Mouse (Mus musculus): Measurements from ENCODE around the gene Bcl7c. TPM values are rescaled to one million over a fixed set of nuclear protein-coding genes. Genes with fewer than 3 reads are reported as not detected.
A peak's percentile ranks its signal among the peaks of the same experiment; 100 is the strongest.

The Bcl7c gene
- polyA plus RNA-seq, 1 experiment, result 94.7 TPM

- H3K4me2 ChIP-seq (ENCODE audit: low read depth), result peak overlapping the region; percentile 19
- no peak overlapping the region for H3ac ChIP-seq (ENCODE audit: control insufficient read depth, insufficient read length)
- TF ChIP-seq MAX (IDR thresholded peaks at IDR 0.05; ENCODE audit: low read depth), result no peak
- TF ChIP-seq TCF12 (IDR thresholded peaks at IDR 0.05; ENCODE audit: insufficient read depth, poor library complexity, severe bottlenecking), result no peak
- no peak for TF ChIP-seq MYOD1 (IDR thresholded peaks at IDR 0.05; ENCODE audit: control insufficient read depth in 1 of 3, insufficient read length in 2 of 3, low read depth in 2 of 3)
- no peak for TF ChIP-seq MYOG (IDR thresholded peaks at IDR 0.05; ENCODE audit: control insufficient read depth in 1 of 3, insufficient read depth in 1 of 3, insufficient read length in 2 of 3, low read depth in 2 of 3)
- no peak for TF ChIP-seq E2F4 (IDR thresholded peaks at IDR 0.05; ENCODE audit: insufficient read depth)
- TF ChIP-seq POLR2AphosphoS2 (IDR thresholded peaks at IDR 0.05; ENCODE audit: insufficient read length, low read depth), result no peak
- TF ChIP-seq CEBPB (IDR thresholded peaks at IDR 0.05; ENCODE audit: insufficient read depth, poor library complexity, severe bottlenecking), result no peak
- TF ChIP-seq TCF3 (IDR thresholded peaks at IDR 0.05; ENCODE audit: insufficient read length, low read depth), result no peak
- TF ChIP-seq USF1 (IDR thresholded peaks at IDR 0.05; ENCODE audit: low read depth), result no peak
- TF ChIP-seq REST (IDR thresholded peaks at IDR 0.05; ENCODE audit: insufficient read depth, insufficient read length), result no peak
- TF ChIP-seq SRF (IDR thresholded peaks at IDR 0.05; ENCODE audit: control insufficient read depth, insufficient read length, low read depth), result no peak
- no peak for TF ChIP-seq POLR2A (IDR thresholded peaks at IDR 0.05; ENCODE audit: insufficient read length, low read depth)
These were observed 19.8 kb downstream of the Bcl7c start for GRCm38 (mm10) chr7:127688935-127689334.

GRCm38 (mm10) chr7:127686740-127687449, 21.8 kb downstream of the Bcl7c start:
- Histone ChIP-seq H3K36me3 (ENCODE audit: control insufficient read depth, insufficient read depth) (no peaks in the 10 kb centered on the region), H3K4me2 (ENCODE audit: low read depth) (no peak overlapping the region), H3K27me3 (ENCODE audit: control insufficient read depth, insufficient read depth, insufficient read length) (no peaks in the 10 kb centered on the region), H3K4me3 (no peak overlapping the region), H3K79me2 (ENCODE audit: control insufficient read depth, insufficient read depth) (no peaks in the 10 kb centered on the region), H3ac (ENCODE audit: control insufficient read depth, insufficient read length) (no peak overlapping the region)
- no peak for TF ChIP-seq TCF12 (IDR thresholded peaks at IDR 0.05; ENCODE audit: insufficient read depth, poor library complexity, severe bottlenecking)
- peak in 1 of 3 experiments; percentile 2 for TF ChIP-seq MYOD1 (IDR thresholded peaks at IDR 0.05; ENCODE audit: control insufficient read depth in 1 of 3, insufficient read length in 2 of 3, low read depth in 2 of 3)

More at GRCm38 (mm10) chr7:127688935-127689334, 19.8 kb downstream of the Bcl7c start:
- Histone ChIP-seq H3K79me2 (ENCODE audit: control insufficient read depth, insufficient read depth) (no peaks in the 10 kb centered on the region), H3K4me3 (no peak overlapping the region), H3K27me3 (ENCODE audit: control insufficient read depth, insufficient read depth, insufficient read length) (no peaks in the 10 kb centered on the region), H3K36me3 (ENCODE audit: control insufficient read depth, insufficient read depth) (no peaks in the 10 kb centered on the region)

- Histone ChIP-seq H3K4me3 (no peak overlapping the region), H3ac (ENCODE audit: control insufficient read depth, insufficient read length) (no peak overlapping the region), H3K4me2 (ENCODE audit: low read depth) (peak overlapping the region; percentile 28), H3K27me3 (ENCODE audit: control insufficient read depth, insufficient read depth, insufficient read length) (no peaks in the 10 kb centered on the region), H3K36me3 (ENCODE audit: control insufficient read depth, insufficient read depth) (no peaks in the 10 kb centered on the region), H3K79me2 (ENCODE audit: control insufficient read depth, insufficient read depth) (no peaks in the 10 kb centered on the region)
- TF ChIP-seq POLR2A (IDR thresholded peaks at IDR 0.05; ENCODE audit: insufficient read length, low read depth), result no peak
- no peak for TF ChIP-seq USF1 (IDR thresholded peaks at IDR 0.05; ENCODE audit: low read depth)
- TF ChIP-seq MYOD1 (IDR thresholded peaks at IDR 0.05; ENCODE audit: control insufficient read depth in 1 of 3, insufficient read length in 2 of 3, low read depth in 2 of 3), result peak; percentile 40 to 98 (median 94)
- TF ChIP-seq TCF3 (IDR thresholded peaks at IDR 0.05; ENCODE audit: insufficient read length, low read depth), result peak; percentile 60
- no peak for TF ChIP-seq MAX (IDR thresholded peaks at IDR 0.05; ENCODE audit: low read depth)
- peak in 1 of 3 experiments; percentile 75 for TF ChIP-seq MYOG (IDR thresholded peaks at IDR 0.05; ENCODE audit: control insufficient read depth in 1 of 3, insufficient read depth in 1 of 3, insufficient read length in 2 of 3, low read depth in 2 of 3)
- TF ChIP-seq CEBPB (IDR thresholded peaks at IDR 0.05; ENCODE audit: insufficient read depth, poor library complexity, severe bottlenecking), result no peak
- TF ChIP-seq SRF (IDR thresholded peaks at IDR 0.05; ENCODE audit: control insufficient read depth, insufficient read length, low read depth), result no peak
- no peak for TF ChIP-seq POLR2AphosphoS2 (IDR thresholded peaks at IDR 0.05; ENCODE audit: insufficient read length, low read depth)
- TF ChIP-seq TCF12 (IDR thresholded peaks at IDR 0.05; ENCODE audit: insufficient read depth, poor library complexity, severe bottlenecking), result peak; percentile 62
- no peak for TF ChIP-seq E2F4 (IDR thresholded peaks at IDR 0.05; ENCODE audit: insufficient read depth)
- no peak for TF ChIP-seq REST (IDR thresholded peaks at IDR 0.05; ENCODE audit: insufficient read depth, insufficient read length)
These were observed 23.3 kb downstream of the Bcl7c start for GRCm38 (mm10) chr7:127685304-127686018.

- TF ChIP-seq USF1 (IDR thresholded peaks at IDR 0.05; ENCODE audit: low read depth), result no peak
- no peak for TF ChIP-seq TCF3 (IDR thresholded peaks at IDR 0.05; ENCODE audit: insufficient read length, low read depth)
- no peak for TF ChIP-seq SRF (IDR thresholded peaks at IDR 0.05; ENCODE audit: control insufficient read depth, insufficient read length, low read depth)
- TF ChIP-seq MYOG (IDR thresholded peaks at IDR 0.05; ENCODE audit: control insufficient read depth in 1 of 3, insufficient read depth in 1 of 3, insufficient read length in 2 of 3, low read depth in 2 of 3), result no peak
- TF ChIP-seq E2F4 (IDR thresholded peaks at IDR 0.05; ENCODE audit: insufficient read depth), result no peak
- no peak for TF ChIP-seq POLR2AphosphoS2 (IDR thresholded peaks at IDR 0.05; ENCODE audit: insufficient read length, low read depth)
- TF ChIP-seq MYOD1 (IDR thresholded peaks at IDR 0.05; ENCODE audit: control insufficient read depth in 1 of 3, insufficient read length in 2 of 3, low read depth in 2 of 3), result no peak
- no peak for TF ChIP-seq TCF12 (IDR thresholded peaks at IDR 0.05; ENCODE audit: insufficient read depth, poor library complexity, severe bottlenecking)
- TF ChIP-seq MAX (IDR thresholded peaks at IDR 0.05; ENCODE audit: low read depth), result no peak
- no peak for TF ChIP-seq POLR2A (IDR thresholded peaks at IDR 0.05; ENCODE audit: insufficient read length, low read depth)
- no peak for TF ChIP-seq CEBPB (IDR thresholded peaks at IDR 0.05; ENCODE audit: insufficient read depth, poor library complexity, severe bottlenecking)
- TF ChIP-seq REST (IDR thresholded peaks at IDR 0.05; ENCODE audit: insufficient read depth, insufficient read length), result no peak
- Histone ChIP-seq H3K27me3 (ENCODE audit: control insufficient read depth, insufficient read depth, insufficient read length) (no peaks in the 10 kb centered on the region), H3K79me2 (ENCODE audit: control insufficient read depth, insufficient read depth) (no peaks in the 10 kb centered on the region), H3K4me2 (ENCODE audit: low read depth) (no peak overlapping the region), H3K36me3 (ENCODE audit: control insufficient read depth, insufficient read depth) (no peaks in the 10 kb centered on the region), H3K4me3 (no peak overlapping the region), H3ac (ENCODE audit: control insufficient read depth, insufficient read length) (no peak overlapping the region)
These were observed 26.7 kb downstream of the Bcl7c start for GRCm38 (mm10) chr7:127681888-127682553.

All from myocyte (in vitro differentiated cells).